Mouse (Mus musculus): ENCODE results near the gene Stk19.

DNA sequence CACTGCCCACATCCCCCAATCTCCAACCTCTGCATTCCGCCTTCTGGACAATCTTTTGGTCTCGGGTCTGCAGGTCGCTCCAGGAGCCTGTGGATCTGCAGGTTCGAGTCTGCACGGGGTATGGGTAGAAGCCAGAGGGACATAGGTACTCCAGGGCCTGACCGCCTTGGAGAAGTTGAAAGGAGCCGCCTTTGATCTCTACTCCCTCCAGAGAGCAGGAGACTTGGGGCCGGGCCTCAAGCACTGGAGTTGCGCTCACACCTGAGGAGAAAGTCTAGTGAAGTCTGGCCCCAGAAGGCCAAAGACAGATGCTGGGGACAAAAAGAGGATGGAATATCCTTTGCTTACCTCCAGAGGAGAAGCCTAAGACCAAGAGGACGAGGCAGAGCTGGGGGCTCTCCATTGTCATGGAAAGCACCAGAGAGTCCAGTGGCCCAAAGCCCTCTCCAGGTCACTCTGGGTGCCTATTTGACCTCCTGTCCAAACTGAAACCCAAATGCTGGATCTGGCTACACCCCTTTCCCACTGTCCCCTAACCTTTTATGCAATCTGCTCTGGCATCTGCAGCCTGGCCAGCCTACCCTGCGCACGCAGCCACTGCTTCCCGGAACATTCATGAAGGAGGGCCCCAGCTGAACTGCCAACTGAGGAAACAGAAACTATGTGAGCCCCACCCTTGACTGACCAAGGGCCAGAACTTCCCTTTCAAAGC lies 25.1 kb upstream of the Stk19 start:
- TF ChIP-seq CTCF (IDR thresholded peaks at IDR 0.05) (no peak), POLR2A (IDR thresholded peaks at IDR 0.05; ENCODE audit: insufficient read depth, low read depth, low read length) (no peak), EP300 (IDR thresholded peaks at IDR 0.05; ENCODE audit: insufficient read depth, low read depth, low read length) (no peak)
